Mouse (Mus musculus): ENCODE measurements around the gene Zfp513.
A peak's percentile ranks its signal among the peaks of the same experiment; 100 is the strongest.

Gene Zfp513

DNA sequence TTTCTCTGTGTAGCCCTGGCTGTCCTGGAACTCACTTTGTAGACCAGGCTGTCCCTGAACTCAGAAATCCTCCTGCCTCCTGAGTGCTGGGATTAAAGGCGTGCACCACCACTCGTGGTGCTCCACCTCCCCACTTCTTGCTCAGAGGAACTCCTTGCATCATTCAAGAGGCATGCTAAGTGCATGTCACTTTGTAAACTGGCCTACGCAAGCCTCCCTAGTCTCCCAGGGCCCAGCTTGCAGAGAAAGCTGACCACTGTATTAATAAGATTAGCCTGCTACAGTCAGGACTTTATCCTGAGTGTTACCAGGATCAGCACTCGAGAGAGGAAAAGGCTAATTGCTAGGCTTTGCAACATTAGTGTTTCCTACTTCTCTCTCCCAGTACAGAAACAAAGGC lies 33.5 kb downstream of the Zfp513 start:
- DNase-seq (ENCODE audit: low read depth, low spot score): no peak

DNA sequence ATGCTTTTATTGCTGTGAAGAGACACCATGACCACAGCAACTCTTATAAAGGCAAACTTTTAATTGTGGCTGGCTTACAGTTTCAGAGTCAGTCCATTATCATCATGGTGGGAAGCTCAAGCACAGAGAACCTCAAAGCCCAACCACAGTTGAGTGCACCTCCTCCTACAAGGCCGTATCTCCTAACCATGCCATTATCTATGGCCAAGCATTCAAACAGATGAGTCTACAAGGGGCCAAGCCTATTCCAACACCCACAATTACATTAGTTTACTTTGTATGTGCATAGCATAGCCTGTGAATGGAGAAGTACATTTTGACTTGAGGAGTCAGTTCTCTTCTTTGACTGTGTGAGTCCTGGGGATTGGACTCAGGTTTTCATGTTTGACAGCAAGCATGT lies 37.2 kb downstream of the Zfp513 start:
- DNase-seq (ENCODE audit: low read depth, low spot score): no peak

DNA sequence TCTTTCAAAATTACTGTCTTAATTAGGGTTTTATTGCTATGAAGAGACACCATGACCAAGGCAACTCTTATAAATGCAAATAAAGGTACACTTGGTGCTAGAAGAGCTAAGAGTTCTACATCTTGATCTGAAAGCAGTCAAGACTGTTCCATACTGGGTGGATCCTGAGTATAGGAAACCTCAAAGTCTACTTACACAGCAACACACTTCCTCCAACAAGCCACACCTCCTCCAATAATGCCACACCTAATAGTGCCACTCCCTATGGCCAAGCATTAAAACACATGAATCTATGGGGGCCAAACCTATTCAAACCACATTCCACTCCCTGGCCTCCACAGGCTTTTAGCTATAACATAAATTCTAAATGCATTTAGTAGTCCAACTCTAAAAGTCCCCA lies 39.6 kb downstream of the Zfp513 start:
- no peak for DNase-seq (ENCODE audit: low read depth, low spot score)

DNA sequence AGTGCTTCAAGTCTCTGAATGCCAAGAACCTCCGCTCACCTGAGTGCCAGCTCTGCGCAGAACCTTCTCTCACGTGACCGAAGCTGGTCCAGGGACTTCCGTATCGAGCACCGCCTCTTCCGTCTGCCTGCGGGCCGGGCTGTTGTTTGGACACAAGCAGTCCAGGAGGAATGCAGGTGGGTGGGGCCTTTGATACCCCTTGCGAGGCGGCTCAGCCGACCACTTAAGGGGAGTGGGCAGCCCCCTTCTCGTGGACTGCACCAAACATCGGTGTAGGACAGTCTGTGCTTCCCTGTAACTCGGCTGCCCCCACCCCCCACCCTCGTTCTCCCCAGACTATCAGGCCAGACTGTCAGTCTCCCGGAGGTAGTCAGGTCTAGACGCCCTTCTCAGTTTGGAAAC lies 48.0 kb downstream of the Zfp513 start, which contains the start of gene Mpv17:
Gene Mpv17, minus strand, starts transcription at position 100 of the 402 bp plus-strand sequence.
- DNase-seq (ENCODE audit: low read depth, low spot score): peak; percentile 84

DNA sequence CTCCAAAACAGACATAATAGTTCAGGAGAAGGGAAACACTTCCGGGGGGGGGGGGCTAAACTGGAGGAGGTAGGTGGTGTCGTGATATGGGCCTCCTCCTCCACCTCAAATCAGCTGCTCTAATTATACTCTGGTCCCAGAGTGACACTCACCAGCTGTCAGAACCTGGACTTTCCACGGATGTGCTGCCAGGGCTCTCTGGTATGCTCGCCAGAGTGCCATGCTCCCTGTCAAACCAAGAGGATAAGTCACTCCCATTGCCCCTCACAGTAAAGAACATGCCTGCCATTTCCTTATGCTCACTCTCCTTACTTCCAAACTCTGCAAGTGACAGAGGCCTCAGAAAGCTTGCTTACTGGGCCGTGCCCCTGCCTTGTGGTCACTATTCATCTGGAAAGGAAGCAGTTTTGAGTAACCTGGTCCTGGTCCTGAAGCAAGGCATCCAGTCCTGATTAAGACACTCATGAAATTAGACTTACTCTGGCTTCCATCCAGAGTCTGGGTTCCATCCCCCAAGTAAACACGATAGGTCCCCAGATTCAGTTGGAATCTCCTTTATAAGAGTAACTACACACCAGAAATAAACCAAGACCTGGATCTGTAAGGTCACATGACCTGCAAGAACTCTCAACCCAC lies 48.5 kb downstream of the Zfp513 start:
- DNase-seq (ENCODE audit: low read depth, low spot score): no peak

DNA sequence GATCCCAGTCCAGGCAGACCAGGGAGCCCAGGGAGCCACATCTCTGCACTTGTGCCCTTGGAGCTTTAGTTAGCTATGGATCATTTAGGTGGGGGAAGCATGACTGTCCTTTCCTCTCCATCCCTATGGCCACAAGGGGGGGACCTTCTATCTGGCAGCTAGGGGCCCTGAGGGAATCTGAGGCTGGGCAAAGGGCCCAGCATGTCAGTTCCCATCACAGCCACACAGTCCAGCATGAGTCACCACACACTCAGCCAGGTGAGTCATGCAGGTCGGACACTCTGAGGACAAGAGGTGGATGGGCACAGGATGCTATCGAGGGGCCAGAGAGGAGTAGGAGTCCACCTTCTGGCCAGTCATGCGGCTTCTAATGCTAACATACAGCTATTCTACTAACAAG lies 50.4 kb downstream of the Zfp513 start:
- peak; percentile 97 for DNase-seq (ENCODE audit: low read depth, low spot score)

DNA sequence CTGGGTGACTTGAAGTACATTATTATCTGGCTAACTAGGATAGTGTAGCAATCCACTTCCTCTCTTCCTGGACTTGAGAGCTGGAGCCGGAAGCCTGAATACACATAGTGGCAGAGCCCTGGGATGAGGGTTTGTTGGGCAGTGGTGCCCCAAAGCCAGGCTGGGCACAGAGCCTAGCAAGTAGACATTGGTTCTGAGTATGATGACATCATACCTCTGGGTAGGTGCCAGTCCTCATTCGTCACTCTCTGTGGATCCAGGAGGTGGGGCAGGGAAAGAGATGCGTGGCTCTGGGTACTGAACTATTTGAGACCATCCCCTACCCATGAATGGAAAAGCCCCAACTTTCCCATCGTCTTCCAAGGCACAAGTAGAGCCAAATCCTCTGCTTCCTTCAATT lies 52.3 kb downstream of the Zfp513 start:
- peak; percentile 80 for DNase-seq (ENCODE audit: low read depth, low spot score)

Data from 3T3-L1 (cell line).